Mouse (Mus musculus) heart, embryonic 12.5 days (tissue): ENCODE results near the gene BC147527. TPM values are rescaled to one million over a fixed set of nuclear protein-coding genes. Genes with fewer than 3 reads are reported as not detected.
"Not testable (repeated sequence)": the region's sequence is repeated elsewhere in the genome, so short reads cannot be mapped to it uniquely, and the experiment has no call there.

ENCODE experiments used
- ATAC-seq: fragments of 200-750 bp; cut with Nextera tagmentation; 2 replicates; pipeline ENCODE4 v1.8.0; 2017; ENCODE audit warnings: moderate TSS enrichment, moderate library complexity; ENCODE audit not compliant: insufficient number of reproducible peaks, low FRiP score
- H3K27ac ChIP-seq: fragments of 300-500 bp; sonication (generic); 2 replicates; pipeline ENCODE4 v1.5.1; 2016; ENCODE audit warnings: mild to moderate bottlenecking, moderate library complexity; ENCODE audit not compliant: poor library complexity, severe bottlenecking
- H3K27me3 ChIP-seq: fragments of 300-500 bp; sonication (generic); replicated peaks from 2 replicates; pipeline ENCODE4 v1.6.1; 2016; ENCODE audit warnings: mild to moderate bottlenecking, moderate library complexity
- H3K36me3 ChIP-seq: fragments of 300-500 bp; sonication (generic); 2 replicates; pipeline ENCODE4 v1.6.1; 2016; ENCODE audit warnings: mild to moderate bottlenecking, moderate library complexity
- H3K4me1 ChIP-seq: fragments of 300-500 bp; sonication (generic); replicated peaks from 2 replicates; pipeline ENCODE4 v1.6.1; 2016; ENCODE audit warnings: mild to moderate bottlenecking
- H3K4me2 ChIP-seq: fragments of 300-500 bp; sonication (generic); 2 replicates; pipeline ENCODE4 v1.6.1; 2016; ENCODE audit warnings: mild to moderate bottlenecking, moderate library complexity
- H3K4me3 ChIP-seq: fragments of 300-500 bp; sonication (generic); 2 replicates; pipeline ENCODE4 v1.5.1; 2016; ENCODE audit warnings: mild to moderate bottlenecking
- H3K9ac ChIP-seq: fragments of 300-500 bp; sonication (generic); 2 replicates; pipeline ENCODE4 v1.6.1; 2016; ENCODE audit warnings: mild to moderate bottlenecking, moderate library complexity
- H3K9me3 ChIP-seq: fragments of 300-500 bp; sonication (generic); replicated peaks from 2 replicates; pipeline ENCODE4 v1.6.1; 2016; ENCODE audit warnings: mild to moderate bottlenecking, moderate library complexity
- WGBS: fragments of 180-500 bp; shearing (Covaris S2); methylation state at CpG from one replicate; pipeline ENCODE4 v1.1.7; 2016; 5-methylcytosine and 5-hydroxymethylcytosine counted together
- polyA plus RNA-seq: library from polyadenylated mRNA; unstranded; fragments of >200 nt; fragmentation: Nextera tagmentation; extraction: Ambion mirVana; gene quantifications from 2 replicates; pipeline ENCODE4 v1.2.1, GENCODE M21; 2016

Gene BC147527
- polyA plus RNA-seq, result not detected in 2 replicates

- Histone ChIP-seq H3K4me1 (no peaks in the 10 kb centered on the region), H3K4me2 (no peak within 1 kb of the TSS), H3K4me3 (no peak within 1 kb of the TSS), H3K27ac (no peak within 1 kb of the TSS), H3K9me3 (no peaks in the 10 kb centered on the region), H3K9ac (no peak within 1 kb of the TSS), H3K36me3 (no peaks in the 10 kb centered on the region), H3K27me3 (no peaks in the 10 kb centered on the region)
- 30% methylated on average over 2 of the region's 2 CpGs for WGBS
- no peak for ATAC-seq
These were observed at the start of gene BC147527 for GRCm38 (mm10) chr13:120299991-120300442. Gene BC147527, plus strand, starts transcription at chr13:120300392.

DNA sequence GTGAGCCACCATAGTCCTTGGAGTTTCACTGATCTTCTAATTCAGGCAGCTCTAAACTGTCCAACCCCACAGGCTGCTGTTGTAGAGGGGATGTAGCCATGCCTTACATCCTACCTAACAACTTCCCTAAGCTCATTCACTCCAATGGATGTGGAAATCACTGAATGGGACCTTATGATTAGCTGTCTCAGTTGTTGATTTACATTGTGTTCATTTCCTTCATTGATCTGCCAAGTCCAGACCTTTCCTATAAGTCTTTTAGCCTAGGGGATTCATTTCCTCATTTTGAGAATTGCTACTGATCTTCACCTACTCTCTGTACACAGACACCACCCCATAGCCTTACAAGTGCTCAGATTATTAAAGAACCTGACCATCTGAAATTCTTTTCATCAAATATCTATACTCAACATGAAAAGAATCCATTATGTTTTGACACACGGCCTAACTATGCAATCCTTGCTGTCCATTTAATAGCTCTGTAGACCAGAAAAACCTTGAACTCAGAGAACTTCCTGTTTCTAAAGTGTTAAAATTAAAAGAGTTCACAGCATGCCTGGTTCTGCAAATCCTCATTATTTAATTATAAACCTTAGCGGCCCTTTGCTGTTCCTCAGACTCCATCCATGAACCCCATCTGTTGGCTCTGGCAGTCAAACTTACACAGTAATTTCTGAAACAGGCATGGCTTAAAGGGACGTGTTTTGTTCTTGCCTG, 48.8 kb upstream of the BC147527 start:
- H3K27ac ChIP-seq, H3K9ac ChIP-seq, H3K4me2 ChIP-seq, H3K36me3 ChIP-seq, H3K4me3 ChIP-seq, ATAC-seq, H3K9me3 ChIP-seq, H3K4me1 ChIP-seq, H3K27me3 ChIP-seq: not testable (repeated sequence)
- 69% methylated on average over 2 of the region's 3 CpGs for WGBS

DNA sequence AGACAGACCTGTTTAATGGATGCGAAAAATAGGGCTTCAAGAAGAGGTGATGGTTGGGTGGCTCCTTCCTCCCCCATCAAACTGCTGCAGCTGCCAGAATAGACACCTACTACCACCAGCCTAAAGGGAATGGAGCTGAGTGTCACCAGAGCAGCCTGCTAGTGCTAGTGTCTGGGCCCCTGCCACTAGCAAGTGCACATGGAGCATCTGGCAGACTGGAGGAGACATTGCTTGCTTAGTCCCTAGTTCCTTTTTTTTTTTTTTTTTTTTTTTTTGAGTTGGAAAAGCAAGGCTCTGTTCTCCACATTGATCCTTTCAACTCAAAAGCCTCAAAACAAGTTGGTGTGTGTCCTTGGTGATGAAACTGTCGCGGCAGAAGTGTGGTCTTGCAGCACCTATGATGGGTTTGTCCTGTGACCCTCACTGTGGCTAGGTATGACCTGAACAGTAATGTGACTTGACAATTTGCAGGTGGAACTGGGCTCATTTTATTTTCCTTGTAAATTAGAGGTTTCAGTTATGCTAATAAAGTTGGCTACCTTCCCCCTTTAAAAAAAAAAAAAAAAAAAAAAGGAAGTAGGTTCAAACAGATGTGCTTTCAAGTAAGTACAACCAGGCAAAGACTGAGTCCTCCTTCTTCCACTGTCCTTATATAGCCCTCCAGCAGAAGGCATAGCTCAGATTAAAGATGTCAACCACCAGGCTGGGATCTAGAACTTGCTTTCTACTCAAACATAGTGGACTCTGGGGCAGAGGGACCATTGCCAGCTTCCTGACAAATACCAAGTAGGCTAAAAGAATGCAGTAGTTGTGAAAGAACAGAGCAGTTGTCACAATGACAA, 41.2 kb upstream of the BC147527 start:
- not testable (repeated sequence) for H3K27me3 ChIP-seq, ATAC-seq, H3K9ac ChIP-seq, H3K36me3 ChIP-seq, H3K4me3 ChIP-seq, H3K27ac ChIP-seq, H3K4me2 ChIP-seq, H3K9me3 ChIP-seq, H3K4me1 ChIP-seq
- 82% methylated on average over 3 of the region's 3 CpGs for WGBS

DNA sequence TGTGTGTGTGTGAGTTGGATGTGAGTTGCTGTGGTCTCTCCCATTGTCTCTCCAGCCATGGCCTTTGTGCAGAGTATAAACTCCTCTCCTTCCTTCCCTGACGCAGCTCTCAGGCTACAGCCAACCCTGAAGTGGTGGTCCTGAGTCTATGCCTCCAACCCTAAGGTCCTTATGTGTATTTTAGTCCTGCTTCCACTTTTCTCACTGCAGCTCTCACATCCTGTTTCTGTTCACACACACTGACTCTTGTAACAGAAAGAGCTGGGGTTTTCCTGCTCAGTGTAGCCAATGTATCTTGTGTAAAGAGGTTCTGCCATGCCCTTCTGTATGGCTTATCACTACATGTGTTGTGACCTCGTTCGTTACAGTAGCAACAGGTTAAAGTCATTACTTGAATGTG, 40.5 kb upstream of the BC147527 start:
- H3K9ac ChIP-seq, H3K4me2 ChIP-seq, H3K4me1 ChIP-seq, H3K27ac ChIP-seq, H3K4me3 ChIP-seq, ATAC-seq, H3K36me3 ChIP-seq, H3K27me3 ChIP-seq, H3K9me3 ChIP-seq: not testable (repeated sequence)
- whole genome bisulfite sequencing, result 56% methylated on average over 3 of the region's 3 CpGs

DNA sequence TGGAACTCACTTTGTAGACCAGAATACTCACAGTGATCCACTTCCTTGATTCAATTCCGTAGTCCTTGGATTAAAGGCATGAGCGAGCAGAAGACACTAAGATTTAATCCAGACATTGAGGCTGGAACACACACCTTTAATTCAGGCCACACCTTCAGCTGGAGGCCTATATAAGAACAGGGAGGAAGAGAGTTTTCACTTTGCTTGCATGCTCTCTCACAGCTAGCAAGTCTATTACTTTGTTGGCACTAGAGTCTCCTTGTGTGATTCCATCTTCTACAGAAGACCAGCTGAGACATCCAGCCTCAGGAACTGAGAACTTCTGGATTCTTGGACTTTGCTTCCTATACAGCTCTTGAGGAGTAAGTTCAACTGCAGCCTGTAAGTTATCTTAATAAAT, 37.3 kb upstream of the BC147527 start, which contains the start of gene AF067061:
AF067061 (plus strand) TSS at position 245 of the 400 bp plus-strand sequence.
- not testable (repeated sequence) for H3K27ac ChIP-seq, H3K36me3 ChIP-seq, H3K27me3 ChIP-seq, H3K9ac ChIP-seq, ATAC-seq, H3K4me3 ChIP-seq, H3K4me1 ChIP-seq, H3K4me2 ChIP-seq, H3K9me3 ChIP-seq
- WGBS, result 77% methylated on average over 2 of the region's 2 CpGs

DNA sequence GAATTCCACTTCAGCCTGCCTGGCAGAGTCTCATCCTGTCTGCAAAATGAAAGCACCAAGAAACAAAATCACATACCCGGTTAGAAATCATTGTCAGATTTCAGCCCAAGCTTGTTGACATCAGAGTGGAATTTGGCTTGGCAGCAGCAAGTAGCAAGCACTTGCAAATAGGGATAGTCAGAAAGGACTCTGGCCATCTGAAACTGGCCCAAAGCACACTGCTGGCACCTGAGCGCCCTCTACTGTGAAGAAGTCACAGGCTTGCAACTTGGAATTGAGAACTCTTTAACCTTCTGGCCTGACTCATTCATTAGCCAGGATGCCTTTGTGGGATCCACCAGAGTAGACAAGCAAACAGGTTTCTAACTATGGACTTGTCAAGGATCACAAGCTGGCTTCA, 22.4 kb upstream of the BC147527 start:
- H3K4me1 ChIP-seq, H3K36me3 ChIP-seq, H3K4me2 ChIP-seq, H3K27ac ChIP-seq, H3K9me3 ChIP-seq, H3K27me3 ChIP-seq, ATAC-seq, H3K4me3 ChIP-seq, H3K9ac ChIP-seq: not testable (repeated sequence)
- WGBS, result 23% methylated on average over 2 of the region's 2 CpGs

DNA sequence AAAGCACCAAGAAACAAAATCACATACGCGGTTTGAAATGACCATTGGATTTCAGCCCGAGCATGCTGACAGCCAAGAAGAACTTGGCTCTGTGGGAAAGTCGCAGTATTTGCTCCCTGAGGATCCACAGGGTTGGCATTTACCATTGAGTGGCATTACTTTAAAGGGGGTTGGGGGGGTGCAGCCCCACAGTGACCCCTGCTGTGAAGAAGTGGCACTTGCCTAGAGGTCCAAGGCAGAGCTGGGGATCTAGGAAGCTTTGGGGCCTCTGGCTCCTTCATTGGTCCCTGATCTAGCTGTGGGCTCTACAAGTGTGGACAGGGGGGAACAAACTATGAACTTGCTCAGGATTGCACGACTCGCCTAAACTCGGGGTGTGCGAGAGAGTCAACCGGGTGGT, 21.4 kb upstream of the BC147527 start:
- ATAC-seq, result no peak
- Histone ChIP-seq H3K9ac (no peak overlapping the region), H3K36me3 (no peaks in the 10 kb centered on the region), H3K27me3 (no peaks in the 10 kb centered on the region), H3K4me1 (no peaks in the 10 kb centered on the region), H3K9me3 (no peaks in the 10 kb centered on the region), H3K4me2 (no peak overlapping the region), H3K4me3 (no peak overlapping the region), H3K27ac (no peak overlapping the region)
- 86% methylated on average over 9 of the region's 9 CpGs for WGBS

DNA sequence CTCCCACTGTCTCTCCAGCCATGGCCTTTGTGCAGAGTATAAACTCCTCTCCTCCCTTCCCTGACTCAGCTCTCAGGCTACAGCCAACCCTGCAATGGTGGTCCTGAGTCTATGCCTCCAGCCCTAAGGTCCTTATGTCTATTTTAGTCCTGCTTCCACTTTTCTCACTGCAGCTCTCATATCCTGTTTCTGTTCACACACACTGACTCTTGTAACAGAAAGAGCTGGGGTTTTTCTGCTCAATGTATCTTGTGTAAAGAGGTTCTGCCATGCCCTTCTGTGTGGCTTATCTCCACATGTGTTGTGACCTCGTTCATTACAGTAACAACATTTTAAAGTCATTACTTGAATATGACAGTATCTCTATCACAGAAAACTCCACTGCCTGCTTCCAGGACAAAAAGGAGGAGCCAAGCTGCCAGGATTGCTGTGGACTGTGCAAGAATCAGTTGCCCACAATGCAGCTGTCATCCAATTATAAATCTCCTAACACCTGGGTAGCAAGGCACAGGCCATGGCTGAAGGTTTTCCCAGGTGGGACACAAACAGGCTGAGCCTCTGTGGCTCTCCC, 783 bp upstream of the BC147527 start:
- Histone ChIP-seq H3K4me2 (no peak overlapping the region), H3K9ac (no peak overlapping the region), H3K4me3 (no peak overlapping the region), H3K27me3 (no peaks in the 10 kb centered on the region), H3K27ac (no peak overlapping the region), H3K9me3 (no peaks in the 10 kb centered on the region), H3K36me3 (no peaks in the 10 kb centered on the region), H3K4me1 (no peaks in the 10 kb centered on the region)
- 41% methylated on average over 1 of the region's 1 CpGs for WGBS
- ATAC-seq, result no peak

DNA sequence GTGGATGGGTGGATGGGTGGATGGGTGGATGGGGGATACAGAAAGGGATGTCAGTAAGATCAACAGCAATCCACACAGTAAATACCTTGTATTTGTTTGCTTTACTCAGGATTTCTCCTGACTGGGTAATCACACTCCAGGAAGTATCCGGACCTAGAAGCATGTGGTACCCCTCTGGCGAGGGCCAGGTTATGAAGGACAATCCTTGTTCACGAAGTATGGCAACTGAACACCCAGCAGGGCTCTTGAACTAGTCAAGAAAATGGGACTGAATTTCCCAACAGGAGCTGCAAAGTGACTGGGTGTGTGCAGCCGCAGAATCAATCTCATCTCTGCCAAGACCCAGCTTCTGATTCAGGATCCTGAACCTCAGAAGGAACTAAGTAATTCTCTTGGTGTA, 661 bp downstream of the BC147527 start:
- Histone ChIP-seq H3K27me3 (no peaks in the 10 kb centered on the region), H3K9ac (no peak overlapping the region), H3K9me3 (no peaks in the 10 kb centered on the region), H3K4me3 (no peak overlapping the region), H3K4me2 (no peak overlapping the region), H3K4me1 (no peaks in the 10 kb centered on the region), H3K27ac (no peak overlapping the region), H3K36me3 (no peaks in the 10 kb centered on the region)
- 79% methylated on average over 4 of the region's 4 CpGs for WGBS
- ATAC-seq, result no peak

- Histone ChIP-seq H3K27ac (no peak overlapping the region), H3K4me1 (no peaks in the 10 kb centered on the region), H3K27me3 (0 out of 2 replicates have a peak, but pooled peaks cover 4% of the 10 kb centered on the region), H3K9ac (no peak overlapping the region), H3K36me3 (no peaks in the 10 kb centered on the region), H3K4me3 (no peak overlapping the region), H3K4me2 (no peak overlapping the region), H3K9me3 (no peaks in the 10 kb centered on the region)
- 60% methylated on average over 4 of the region's 4 CpGs for WGBS
- ATAC-seq, result no peak
These were observed 10.6 kb downstream of the BC147527 start for GRCm38 (mm10) chr13:120310749-120311148.

DNA sequence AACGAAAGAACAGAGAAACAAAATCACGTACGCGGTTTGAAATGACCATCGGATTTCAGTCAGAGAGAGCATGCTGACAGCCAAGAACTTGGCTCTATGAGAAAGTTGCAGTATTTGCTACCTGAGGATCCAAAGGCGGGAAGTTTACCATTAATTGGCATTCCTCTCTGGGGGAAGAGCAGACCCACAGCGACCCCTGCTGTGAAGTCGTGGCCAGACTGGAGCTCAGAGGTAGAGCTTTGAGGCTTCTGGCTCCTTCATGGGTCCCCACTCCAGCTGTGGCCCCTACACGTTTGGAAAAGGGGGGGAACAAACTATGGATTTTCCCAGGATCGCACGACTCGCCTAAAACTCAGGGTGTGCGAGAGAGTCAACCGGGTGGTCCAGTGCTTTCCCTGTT, 13.4 kb downstream of the BC147527 start:
- ATAC-seq, result no peak
- Histone ChIP-seq H3K4me3 (no peak overlapping the region), H3K4me1 (no peaks in the 10 kb centered on the region), H3K9ac (no peak overlapping the region), H3K9me3 (no peaks in the 10 kb centered on the region), H3K4me2 (peak overlapping the region; percentile 20; the same call in 1 of the 2 replicates), H3K36me3 (no peaks in the 10 kb centered on the region), H3K27me3 (0 out of 2 replicates have a peak, but pooled peaks cover 4% of the 10 kb centered on the region), H3K27ac (no peak overlapping the region)
- WGBS, result 29% methylated on average over 14 of the region's 14 CpGs
